Mouse (Mus musculus) thymus, postnatal 36 days (tissue): ENCODE measurements around the gene Cbr2.
"Not testable (repeated sequence)": the region's sequence is repeated elsewhere in the genome, so short reads cannot be mapped to it uniquely, and the experiment has no call there.

ENCODE experiments used
- DNase-seq, 2 experiments: peaks; one replicate each; pipeline ENCODE4 v3.0.0; 2022; ENCODE audit warnings: mixed read lengths in 2 of 2

Cbr2 gene

DNA sequence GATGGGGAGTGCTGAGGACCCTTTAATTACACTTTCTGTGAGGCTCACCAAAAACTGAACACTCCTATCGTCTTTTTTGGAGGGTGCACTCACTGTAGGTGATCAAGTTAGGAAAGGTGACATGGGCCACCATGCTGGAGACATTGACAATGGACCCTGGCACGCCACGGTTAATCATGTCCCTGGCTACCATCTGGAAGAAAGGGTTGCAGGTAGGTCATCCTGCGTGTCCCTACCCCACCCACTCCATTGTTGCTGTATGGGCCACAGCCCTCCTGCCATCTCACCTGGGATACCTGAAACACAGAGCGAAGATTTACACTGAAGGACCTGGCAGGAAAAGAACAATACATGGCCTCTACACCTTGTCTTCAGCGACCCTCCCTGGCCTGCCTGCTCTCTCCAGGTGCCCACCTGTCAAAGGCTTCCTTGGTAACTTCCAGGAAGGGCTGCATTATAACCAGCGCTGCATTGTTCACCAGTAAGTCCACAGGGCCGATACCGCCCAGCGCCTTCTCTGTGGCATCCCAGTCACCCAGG, 1.5 kb downstream of the Cbr2 start:
- no peak for DNase-seq

- DNase-seq: not testable (repeated sequence)
Observed at GRCm38 (mm10) chr11:120729432-120730050, 2.4 kb downstream of the Cbr2 start.

DNA sequence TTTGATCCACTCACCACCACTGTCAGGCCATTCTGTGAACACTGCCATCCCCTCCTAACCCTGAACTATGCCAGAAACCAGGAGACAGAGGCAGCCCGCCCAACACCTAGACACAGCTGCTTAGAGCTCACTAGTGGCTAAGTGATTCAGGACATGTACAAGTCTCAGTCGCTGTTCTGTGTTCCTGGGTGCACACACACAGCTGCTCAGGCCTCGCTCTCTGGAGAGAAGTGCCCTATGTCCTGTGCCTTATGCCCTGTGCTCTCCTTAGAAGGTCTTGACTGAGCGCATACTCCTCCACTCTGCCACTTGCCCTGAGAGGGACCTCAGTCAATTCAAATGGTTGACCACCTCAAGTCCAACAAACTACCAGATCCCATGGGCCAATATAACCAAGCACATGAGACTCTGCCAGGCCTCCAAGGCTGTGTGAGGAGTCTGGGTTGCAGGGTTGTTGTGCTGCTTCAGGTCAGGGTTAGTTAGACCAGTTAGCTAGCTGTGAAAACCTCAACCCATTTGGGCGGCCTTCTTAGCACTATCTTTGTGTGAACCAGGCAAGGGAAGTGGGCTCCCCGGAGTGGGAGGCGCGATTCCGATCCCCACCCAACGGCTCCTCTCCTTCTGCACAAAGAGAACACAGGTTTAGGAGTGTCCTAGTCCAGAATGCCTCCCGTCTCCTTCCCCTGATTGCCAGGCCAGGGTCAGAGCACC, 3.2 kb downstream of the Cbr2 start:
- DNase-seq: no peak

DNA sequence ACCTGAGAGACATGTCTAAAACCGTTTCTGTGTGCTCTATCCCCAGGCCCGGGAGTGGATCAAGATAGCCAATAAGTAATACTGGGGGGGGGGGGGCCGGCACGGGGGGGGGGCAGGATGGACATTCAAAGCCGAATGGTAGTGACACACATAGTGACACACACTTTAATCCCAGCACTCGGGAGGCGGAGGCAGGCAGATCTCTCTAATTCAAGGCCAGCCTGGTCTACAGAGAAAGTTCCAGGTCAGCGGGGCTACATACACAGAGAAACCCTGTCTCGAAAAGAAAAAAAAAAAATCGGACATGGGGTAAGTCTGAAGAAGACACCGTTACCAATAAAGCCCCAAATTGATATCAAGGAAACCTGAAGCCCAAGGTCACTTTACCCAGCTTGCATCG, 4.3 kb downstream of the Cbr2 start:
- DNase-seq: no peak

DNA sequence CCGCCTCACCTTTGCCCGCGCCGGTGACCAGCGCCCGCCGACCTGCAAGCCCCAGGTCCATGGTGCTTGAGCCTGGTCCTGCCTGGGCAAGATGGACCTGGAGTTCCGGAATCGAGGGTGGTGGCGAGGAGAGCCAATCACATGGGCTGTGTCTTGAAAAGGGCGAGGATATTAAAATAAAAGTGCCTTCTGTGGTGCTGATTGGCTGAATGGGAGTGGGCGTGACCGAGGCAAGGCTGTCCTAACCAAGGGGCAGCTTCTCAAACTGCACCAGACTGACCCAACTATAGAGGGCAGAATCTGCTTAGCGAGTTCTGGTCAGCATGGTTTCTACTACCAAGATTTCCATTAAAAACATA, 4.8 kb downstream of the Cbr2 start, which contains the start of gene Dcxr:
Dcxr (minus strand) TSS at position 113 of the 359 bp plus-strand sequence.
- peak in 1 of 2 experiments; percentile 32 for DNase-seq

DNA sequence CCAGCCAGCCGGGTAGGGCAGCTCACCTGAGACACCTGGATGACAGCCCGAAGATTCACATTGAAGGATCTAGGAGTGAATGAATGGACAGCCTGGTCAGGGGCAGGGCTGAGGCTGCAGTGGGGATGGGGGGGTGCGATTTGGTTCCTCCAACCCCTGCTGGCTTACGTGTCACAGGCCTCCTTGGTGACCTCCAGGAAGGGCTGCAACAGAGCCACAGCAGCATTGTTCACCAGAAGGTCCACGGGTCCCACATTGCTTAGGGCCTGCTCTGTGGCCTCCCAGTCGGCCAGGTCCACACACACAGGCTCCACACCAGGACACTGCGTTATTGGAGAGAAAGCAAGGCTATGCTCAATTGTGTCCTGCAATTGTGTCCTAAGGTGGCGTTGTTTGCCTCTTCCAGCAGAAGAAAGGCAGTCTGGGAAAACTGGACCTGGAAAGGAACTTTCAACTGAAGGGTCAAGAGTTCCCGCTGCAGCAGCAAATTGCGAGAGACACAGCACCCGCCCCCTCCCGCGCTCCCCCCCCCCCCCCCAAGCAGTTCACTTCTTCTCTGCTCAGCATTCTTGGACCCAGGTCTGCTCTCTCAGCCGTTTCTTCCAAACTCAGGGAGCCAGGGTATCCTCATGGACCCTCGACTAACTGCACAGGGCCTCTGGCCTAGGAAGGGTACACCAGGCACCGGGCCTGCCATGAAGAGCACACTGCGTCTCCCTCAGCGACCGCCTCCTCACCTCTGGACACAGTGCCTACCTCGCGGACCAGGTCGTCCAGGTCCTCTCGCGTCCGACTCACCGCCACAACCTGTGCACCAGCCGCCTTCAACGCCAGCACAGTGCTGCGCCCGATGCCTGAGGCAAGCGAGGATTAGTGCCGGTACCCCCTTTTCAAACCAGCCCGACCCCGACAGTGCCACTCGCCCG, 5.4 kb downstream of the Cbr2 start:
- DNase-seq: no peak

GRCm38 (mm10) chr11:120723509-120723908, 8.4 kb downstream of the Cbr2 start:
- DNase-seq: no peak

DNA sequence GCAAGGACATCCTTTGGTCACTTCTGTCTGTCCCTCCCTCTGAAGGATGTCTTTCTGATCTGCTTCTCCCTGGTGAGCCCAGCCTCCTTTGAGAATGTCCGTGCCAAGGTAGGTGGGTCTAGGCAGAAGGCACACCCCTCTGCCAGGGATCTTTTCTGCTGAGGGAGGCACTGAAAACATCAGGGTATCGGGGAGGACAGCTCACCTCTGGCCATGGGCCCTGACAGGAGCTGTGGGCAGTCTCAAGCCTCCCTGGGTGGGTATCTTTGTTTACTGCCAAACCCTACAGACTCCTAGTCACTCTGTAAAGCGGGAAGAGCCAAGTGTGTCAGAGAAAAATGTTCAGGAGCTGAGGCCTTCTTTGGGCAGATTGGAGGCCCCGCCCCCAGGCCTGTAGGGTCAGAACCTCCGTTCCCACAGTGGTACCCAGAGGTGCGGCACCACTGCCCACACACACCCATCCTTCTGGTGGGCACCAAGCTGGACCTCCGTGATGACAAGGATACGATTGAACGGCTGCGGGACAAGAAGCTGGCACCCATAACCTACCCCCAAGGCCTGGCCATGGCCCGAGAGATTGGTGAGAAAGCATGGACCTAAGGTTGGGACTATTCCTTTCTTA, 9.0 kb downstream of the Cbr2 start:
- DNase-seq: no peak

DNA sequence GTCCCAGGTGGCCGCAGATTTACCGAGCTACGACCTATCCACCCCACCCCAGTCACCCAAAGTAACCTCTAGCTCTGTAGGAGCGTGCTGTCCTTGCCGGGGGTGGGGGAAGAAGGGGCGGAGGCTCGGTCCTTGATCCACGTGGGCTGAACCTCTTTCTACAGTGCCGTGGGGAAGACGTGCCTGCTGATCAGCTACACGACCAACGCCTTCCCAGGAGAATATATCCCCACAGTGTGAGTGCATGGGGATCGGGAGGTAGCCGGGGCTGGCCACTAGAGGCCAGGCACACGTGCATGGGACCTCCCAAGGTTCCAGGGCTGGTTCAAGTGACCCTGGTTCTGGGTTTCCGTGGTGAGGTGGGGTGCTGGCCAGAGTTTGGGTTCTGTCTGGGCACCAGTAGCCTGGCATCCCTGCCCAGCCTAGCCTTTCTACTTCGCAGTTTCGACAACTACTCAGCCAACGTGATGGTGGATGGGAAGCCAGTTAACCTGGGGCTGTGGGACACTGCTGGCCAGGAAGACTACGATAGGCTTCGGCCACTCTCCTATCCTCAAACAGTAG, 9.8 kb downstream of the Cbr2 start:
- DNase-seq: no peak

DNA sequence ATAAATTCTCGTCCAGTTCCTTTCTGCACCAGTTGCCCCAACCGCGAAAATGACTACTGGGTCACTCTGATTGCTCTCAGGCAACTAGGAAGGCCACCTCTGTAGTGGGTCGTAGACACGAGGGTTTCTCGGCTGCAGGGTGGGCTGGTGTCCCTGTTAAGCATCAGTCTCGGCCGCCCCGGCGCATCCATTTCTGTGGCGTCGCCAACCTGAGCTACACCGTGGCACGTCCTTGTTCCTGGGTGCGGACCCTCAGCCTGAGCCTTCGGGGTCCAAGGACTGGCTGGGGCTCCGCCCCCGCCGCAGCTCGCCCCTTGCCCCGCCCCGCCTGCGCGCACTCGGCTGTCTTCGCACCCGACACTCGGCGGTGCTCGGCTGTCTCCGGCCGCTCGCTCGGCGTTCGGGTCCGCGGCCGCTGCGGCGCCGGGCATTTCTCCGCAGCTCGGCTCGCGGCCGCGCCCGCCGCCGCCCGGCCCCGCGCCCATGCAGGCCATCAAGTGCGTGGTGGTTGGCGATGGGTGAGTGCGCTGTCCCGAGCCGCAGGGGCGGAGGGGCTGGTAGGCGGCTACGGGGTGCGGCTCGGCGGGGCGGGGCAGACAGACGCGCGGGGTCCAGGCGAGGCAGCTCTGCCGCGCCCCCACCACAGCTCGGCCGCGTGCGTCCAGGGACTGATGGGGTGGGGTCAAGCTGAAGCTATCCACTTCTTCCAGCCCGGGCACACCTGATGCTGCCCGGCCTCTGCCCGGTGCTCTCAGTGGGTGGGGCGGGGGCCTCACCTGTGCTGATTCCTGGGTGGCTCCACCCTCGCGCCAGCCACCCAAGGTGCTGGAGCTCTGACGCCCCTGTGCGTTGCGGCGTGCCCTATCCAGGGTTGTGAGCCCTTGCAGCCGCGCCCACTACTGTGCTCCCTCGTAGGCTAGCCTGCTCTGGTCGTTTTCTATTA, 10.5 kb downstream of the Cbr2 start, which contains the start of gene Rac3:
Rac3 (plus strand) TSS at position 347 of the 943 bp plus-strand sequence.
- peak; percentile 55 to 69 for DNase-seq

GRCm38 (mm10) chr11:120720450-120720849, 11.5 kb downstream of the Cbr2 start:
- peak; percentile 89 to 91 for DNase-seq

DNA sequence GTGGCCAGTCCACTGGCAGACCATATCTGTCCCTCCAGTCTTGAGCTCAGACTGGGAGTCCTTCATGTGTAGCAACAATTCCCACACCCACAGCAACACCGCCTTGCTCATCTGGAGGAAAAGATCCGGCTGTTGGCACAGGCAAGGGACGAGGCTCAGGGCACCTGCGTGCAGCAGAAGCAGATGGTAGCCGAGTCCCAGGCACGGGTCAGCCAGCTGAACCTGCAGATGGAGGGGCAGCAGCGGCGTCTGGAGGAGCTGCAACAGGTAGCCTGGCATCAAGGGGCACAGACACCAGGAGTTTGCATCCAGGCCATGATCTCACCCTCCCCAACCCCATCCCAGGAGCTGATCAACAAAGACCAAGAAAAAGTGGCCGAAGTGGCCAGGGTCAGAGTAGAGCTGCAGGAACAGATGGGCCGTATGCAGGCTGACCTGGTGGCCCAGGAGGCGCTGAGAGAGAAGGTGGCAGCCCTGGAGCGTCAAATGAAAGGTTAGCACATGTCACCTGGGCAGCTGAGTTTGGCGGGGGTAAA, 12.0 kb downstream of the Cbr2 start:
- no peak for DNase-seq

GRCm38 (mm10) chr11:120719242-120719641, 12.7 kb downstream of the Cbr2 start:
- no peak for DNase-seq

GRCm38 (mm10) chr11:120715131-120715530, 16.8 kb downstream of the Cbr2 start:
- no peak for DNase-seq

DNA sequence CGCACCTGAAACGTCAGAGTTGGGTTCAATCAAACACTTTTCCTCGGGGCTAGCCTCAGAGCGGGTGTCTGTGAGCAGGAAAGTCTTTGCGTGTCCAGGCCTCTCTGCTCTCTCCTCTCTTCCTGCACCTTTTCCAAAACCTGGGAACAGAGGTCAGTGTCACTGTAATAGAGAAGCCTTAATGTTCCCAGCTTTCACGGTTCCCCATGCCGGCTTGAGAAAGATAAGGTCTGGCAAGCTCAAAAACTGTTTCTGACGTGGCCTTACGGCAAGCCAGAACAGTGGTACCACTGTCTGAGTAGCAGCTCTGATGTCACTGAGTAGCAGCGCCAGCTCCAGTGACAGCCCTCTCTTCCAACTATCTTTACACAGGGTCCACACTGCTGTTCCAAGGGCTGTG, 17.4 kb downstream of the Cbr2 start:
- no peak for DNase-seq

DNA sequence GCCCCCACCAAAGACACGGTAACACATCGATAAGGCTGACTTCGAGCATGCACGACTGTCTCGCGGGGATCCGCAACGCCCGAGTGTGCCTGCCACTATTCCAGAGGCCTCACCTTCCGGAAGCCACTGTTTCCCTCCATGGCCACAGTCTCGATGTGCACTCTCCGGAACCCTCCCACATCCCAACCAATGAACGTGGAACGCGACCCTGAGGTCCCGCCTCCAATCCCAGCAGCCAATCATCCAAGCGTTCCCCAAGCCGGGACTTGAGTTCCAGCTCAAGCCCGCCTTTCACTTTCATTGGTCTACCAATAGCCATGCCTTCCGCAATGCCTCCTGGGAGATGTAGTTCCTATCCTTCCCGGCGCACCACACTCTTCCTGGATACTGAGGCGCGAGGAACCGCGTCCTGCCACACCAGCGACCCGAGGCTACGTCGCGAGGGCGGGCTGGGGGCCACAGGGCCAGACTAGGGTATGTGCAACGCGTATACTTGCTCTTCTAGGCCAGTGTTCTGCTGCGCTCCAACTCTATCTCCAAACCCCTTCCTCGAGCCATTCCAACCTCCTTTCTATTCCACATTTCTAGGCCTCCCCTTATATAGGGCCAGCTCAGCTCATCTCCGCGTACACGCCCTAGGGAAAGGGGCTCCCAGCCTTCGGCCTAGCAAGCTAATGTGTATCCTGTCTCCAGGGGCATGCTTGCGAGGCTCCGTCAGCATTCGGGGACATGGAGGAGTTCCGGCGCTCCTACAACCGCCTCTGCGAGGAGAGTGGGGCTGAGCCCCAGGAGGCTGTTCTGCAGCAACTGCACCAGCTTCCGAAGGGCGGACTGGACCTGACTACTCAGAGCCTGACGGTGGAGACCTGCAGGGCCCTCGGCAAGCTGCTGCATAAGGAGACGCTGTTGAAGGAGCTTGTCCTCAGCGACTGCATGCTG, 18.1 kb downstream of the Cbr2 start, which contains the start of the genes Cenpx and Lrrc45:
Cenpx (minus strand) TSS at position 159 of the 939 bp plus-strand sequence.
Lrrc45 (plus strand) TSS at position 346 of the 939 bp plus-strand sequence.
- peak; percentile 96 to 98 for DNase-seq

GRCm38 (mm10) chr11:120712771-120713568, 18.9 kb downstream of the Cbr2 start:
- peak; percentile 68 to 70 for DNase-seq

- DNase-seq: peak in 1 of 2 experiments; percentile 25
Observed at GRCm38 (mm10) chr11:120711980-120712604, 19.8 kb downstream of the Cbr2 start.
